Mouse (Mus musculus): ENCODE measurements around the gene Dusp15. TPM values are rescaled to one million over a fixed set of nuclear protein-coding genes. Genes with fewer than 3 reads are reported as not detected.

The Dusp15 gene
- total RNA-seq, 1 experiment: 0.31 TPM

DNA sequence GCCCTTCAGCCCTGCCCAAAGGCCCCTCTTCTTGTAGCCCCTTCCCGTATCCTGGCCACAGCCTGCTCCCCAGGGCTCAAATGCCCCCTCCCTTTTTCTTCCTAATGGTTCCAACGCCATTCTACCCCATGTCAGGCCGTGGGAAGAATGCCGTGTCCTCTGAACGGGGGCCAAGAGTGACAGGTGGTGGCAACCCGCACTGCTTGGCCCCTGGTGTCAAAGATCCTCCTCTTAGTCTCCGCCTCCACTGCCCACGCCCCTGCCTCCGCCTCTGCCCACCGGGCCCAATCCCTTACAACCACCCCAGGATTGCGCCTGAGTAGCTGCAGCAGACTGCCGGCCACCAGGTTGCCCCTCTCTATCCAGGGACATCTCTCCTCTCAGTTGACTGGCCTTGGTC, 40.5 kb downstream of the Dusp15 start, which contains the start of gene Mylk2:
Mylk2 (plus strand) TSS at position 322 of the 400 bp plus-strand sequence.
- Histone ChIP-seq H3K9ac (ENCODE audit: insufficient read depth, low read depth, low read length, poor library complexity, severe bottlenecking) (no peak within 1 kb of the TSS), H3K27ac (ENCODE audit: insufficient read depth, low read depth, low read length, poor library complexity, severe bottlenecking) (no peak within 1 kb of the TSS; the same call in 1 of the 2 replicates), H3K36me3 (ENCODE audit: control insufficient read depth, insufficient read depth, low read length, poor library complexity, severe bottlenecking) (no peaks in the 10 kb centered on the region), H3K4me1 (ENCODE audit: control insufficient read depth in 2 of 2, insufficient read depth in 2 of 2, low read length in 2 of 2, poor library complexity in 1 of 2) (peaks cover 0 to 12% of the 10 kb centered on the region in 2 experiments; a peak in 1 of 4 replicates), H3K9me3 (ENCODE audit: control insufficient read depth, insufficient read depth, low read depth, low read length) (no peaks in the 10 kb centered on the region), H3K4me3 (ENCODE audit: insufficient read depth in 1 of 2, low read depth in 1 of 2, low read length in 2 of 2, poor library complexity in 1 of 2, severe bottlenecking in 1 of 2) (no peak within 1 kb of the TSS)
- DNase-seq (ENCODE audit: low read depth, low spot score): no peak
- in situ Hi-C loops (cut with MboI; ENCODE audit: low sequenced_read_pairs in 2 of 2, unreplicated experiment in 2 of 2): loop anchor here (10.0 to 25.0 kb wide), 2 partner anchors 226 to 234 kb away; no protein-coding TSS in a partner anchor
- no peak for TF ChIP-seq CHD2 (IDR thresholded peaks at IDR 0.05; ENCODE audit: low read depth, low read length)
- TF ChIP-seq MAFK (IDR thresholded peaks at IDR 0.05; ENCODE audit: insufficient read depth, low read depth, low read length): no peak
- TF ChIP-seq ZNF384 (IDR thresholded peaks at IDR 0.05; ENCODE audit: low read depth, low read length): no peak
- TF ChIP-seq ZC3H11A (IDR thresholded peaks at IDR 0.05; ENCODE audit: borderline replicate concordance, low read depth, low read length): no peak

DNA sequence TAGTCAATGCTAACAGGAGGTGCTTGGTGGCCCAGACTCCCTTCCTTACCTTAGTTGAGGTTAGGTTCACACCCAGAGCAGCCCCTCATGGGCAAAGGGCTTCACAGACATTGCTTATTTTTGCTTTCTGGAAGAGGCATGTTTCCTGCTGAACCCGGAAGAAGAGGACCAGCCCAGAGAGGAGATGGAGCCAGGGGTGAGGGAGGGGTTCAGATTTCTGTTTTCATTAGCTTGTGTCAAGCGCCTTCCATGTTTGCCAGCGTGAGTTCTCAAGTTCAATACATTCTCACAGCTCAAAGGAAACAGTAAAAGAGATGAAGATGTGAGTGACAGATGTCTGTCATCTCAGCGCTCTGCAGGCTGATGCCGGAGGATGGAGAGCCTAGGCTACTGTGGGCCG, 41.6 kb downstream of the Dusp15 start:
- DNase-seq (ENCODE audit: low read depth, low spot score): no peak
- Histone ChIP-seq H3K9ac (ENCODE audit: insufficient read depth, low read depth, low read length, poor library complexity, severe bottlenecking) (no peak overlapping the region), H3K9me3 (ENCODE audit: control insufficient read depth, insufficient read depth, low read depth, low read length) (no peaks in the 10 kb centered on the region), H3K36me3 (ENCODE audit: control insufficient read depth, insufficient read depth, low read length, poor library complexity, severe bottlenecking) (no peaks in the 10 kb centered on the region), H3K4me1 (ENCODE audit: control insufficient read depth in 2 of 2, insufficient read depth in 2 of 2, low read length in 2 of 2, poor library complexity in 1 of 2) (peaks cover 0 to 16% of the 10 kb centered on the region in 2 experiments; a peak in 1 of 4 replicates), H3K4me3 (ENCODE audit: insufficient read depth in 1 of 2, low read depth in 1 of 2, low read length in 2 of 2, poor library complexity in 1 of 2, severe bottlenecking in 1 of 2) (no peak overlapping the region), H3K27ac (ENCODE audit: insufficient read depth, low read depth, low read length, poor library complexity, severe bottlenecking) (no peak overlapping the region)
- in situ Hi-C loops (cut with MboI; ENCODE audit: low sequenced_read_pairs in 2 of 2, unreplicated experiment in 2 of 2): loop anchor here (10.0 to 25.0 kb wide), 2 partner anchors 227 to 235 kb away; no protein-coding TSS in a partner anchor
- TF ChIP-seq ZNF384 (IDR thresholded peaks at IDR 0.05; ENCODE audit: low read depth, low read length) (no peak), CHD2 (IDR thresholded peaks at IDR 0.05; ENCODE audit: low read depth, low read length) (no peak), MAFK (IDR thresholded peaks at IDR 0.05; ENCODE audit: insufficient read depth, low read depth, low read length) (no peak), ZC3H11A (IDR thresholded peaks at IDR 0.05; ENCODE audit: borderline replicate concordance, low read depth, low read length) (no peak), HCFC1 (IDR thresholded peaks at IDR 0.05; ENCODE audit: borderline replicate concordance, insufficient read depth, low read length) (no peak)

DNA sequence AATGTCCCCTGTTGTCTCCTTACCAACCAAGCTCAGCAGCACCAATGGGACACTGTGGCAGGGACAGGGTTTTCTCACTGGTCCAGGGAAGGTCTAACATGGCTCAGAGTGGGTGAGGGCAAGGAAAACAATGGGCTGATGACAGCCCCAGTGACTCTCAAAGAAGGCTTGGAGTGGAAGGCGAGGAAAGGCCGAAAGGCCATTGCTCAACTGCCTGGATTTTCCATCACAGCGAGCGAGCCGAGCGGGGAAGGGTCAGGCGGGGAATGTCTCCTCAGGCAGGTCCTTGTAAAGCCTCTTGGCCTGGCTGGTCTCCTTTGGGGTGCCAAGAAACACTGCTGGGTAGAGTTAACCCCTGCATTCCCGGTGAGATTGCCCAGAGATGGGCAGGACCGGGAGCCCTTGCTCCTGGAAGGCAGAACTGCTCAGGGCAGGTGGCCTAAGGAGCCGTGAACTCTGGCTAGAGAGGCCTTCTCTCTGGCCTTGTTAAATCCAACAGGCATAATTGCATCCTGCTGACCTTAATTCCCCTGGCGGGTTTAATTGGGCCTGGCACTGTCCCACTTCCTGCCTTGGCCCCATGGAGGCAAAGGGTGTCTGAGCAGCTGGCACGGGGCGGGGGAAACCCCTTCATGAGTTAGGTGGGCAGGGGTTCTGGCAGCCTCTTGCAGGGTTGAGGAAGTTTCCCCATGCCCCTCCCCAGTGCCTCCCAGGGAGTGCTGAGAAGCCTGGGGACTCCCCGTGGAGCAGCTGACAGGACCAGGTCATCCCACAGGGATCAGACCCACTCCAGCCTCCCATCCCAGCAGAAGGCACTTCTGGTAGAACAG, 44.2 kb downstream of the Dusp15 start:
- H3K27ac ChIP-seq (ENCODE audit: insufficient read depth, low read depth, low read length, poor library complexity, severe bottlenecking): no peak overlapping the region
- peaks cover 0 to 11% of the 10 kb centered on the region in 2 experiments; a peak in 1 of 4 replicates for H3K4me1 ChIP-seq (ENCODE audit: control insufficient read depth in 2 of 2, insufficient read depth in 2 of 2, low read length in 2 of 2, poor library complexity in 1 of 2)
- in situ Hi-C loops (cut with MboI; ENCODE audit: low sequenced_read_pairs in 2 of 2, unreplicated experiment in 2 of 2): loop anchor here in 1 of 2 experiments (25.0 kb wide), 1 partner anchor 230 kb away; no protein-coding TSS in a partner anchor
- no peak for DNase-seq (ENCODE audit: low read depth, low spot score)
- no peaks in the 10 kb centered on the region for H3K9me3 ChIP-seq (ENCODE audit: control insufficient read depth, insufficient read depth, low read depth, low read length)
- no peak overlapping the region for H3K4me3 ChIP-seq (ENCODE audit: insufficient read depth in 1 of 2, low read depth in 1 of 2, low read length in 2 of 2, poor library complexity in 1 of 2, severe bottlenecking in 1 of 2)
- no peak for TF ChIP-seq ZNF384 (IDR thresholded peaks at IDR 0.05; ENCODE audit: low read depth, low read length)
- TF ChIP-seq CHD2 (IDR thresholded peaks at IDR 0.05; ENCODE audit: low read depth, low read length): no peak
- no peak overlapping the region for H3K9ac ChIP-seq (ENCODE audit: insufficient read depth, low read depth, low read length, poor library complexity, severe bottlenecking)
- H3K36me3 ChIP-seq (ENCODE audit: control insufficient read depth, insufficient read depth, low read length, poor library complexity, severe bottlenecking): no peaks in the 10 kb centered on the region

DNA sequence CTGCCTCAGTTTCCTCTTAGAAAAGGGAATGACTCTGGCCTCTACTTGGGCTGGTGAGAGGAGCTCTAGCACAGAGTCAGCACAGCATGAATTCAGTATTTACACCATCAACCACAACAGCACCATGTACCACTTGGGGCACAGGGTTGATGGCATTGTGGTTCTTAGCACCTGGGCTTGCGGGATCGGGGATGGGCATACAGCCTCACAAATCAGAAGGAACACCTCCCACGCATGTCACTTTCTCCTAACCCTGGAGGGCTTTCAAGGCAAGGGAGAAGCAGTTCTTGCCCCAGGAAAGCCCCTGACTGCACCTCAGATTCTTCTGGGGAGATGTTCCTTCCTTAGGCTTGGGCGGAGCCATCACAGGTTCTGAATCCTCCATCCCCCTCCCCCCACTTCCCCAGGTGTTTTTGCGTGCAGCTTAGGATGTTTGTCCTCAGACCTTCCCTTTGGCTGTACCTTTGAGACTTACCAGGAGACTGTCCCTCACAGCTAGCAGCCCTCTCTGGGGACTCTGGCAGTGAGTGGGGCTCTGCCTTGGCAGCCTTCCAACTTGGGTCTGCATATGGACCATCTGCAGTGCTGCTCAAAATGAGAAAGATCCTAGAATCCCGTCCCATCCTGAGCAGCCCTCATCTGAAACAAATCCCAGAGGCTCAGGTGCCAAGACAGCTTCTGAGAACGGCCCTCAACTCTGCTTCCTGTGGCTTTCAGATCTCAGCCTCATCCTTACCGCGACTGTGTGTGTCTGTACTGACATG, 45.0 kb downstream of the Dusp15 start:
- peaks cover 0 to 9% of the 10 kb centered on the region in 2 experiments; a peak in 1 of 4 replicates for H3K4me1 ChIP-seq (ENCODE audit: control insufficient read depth in 2 of 2, insufficient read depth in 2 of 2, low read length in 2 of 2, poor library complexity in 1 of 2)
- H3K27ac ChIP-seq (ENCODE audit: insufficient read depth, low read depth, low read length, poor library complexity, severe bottlenecking): no peak overlapping the region

More for the DNA sequence above, 45.0 kb downstream of the Dusp15 start:
- no peak overlapping the region for H3K9ac ChIP-seq (ENCODE audit: insufficient read depth, low read depth, low read length, poor library complexity, severe bottlenecking)
- no peak for DNase-seq (ENCODE audit: low read depth, low spot score)
- H3K36me3 ChIP-seq (ENCODE audit: control insufficient read depth, insufficient read depth, low read length, poor library complexity, severe bottlenecking): no peaks in the 10 kb centered on the region
- H3K4me3 ChIP-seq (ENCODE audit: insufficient read depth in 1 of 2, low read depth in 1 of 2, low read length in 2 of 2, poor library complexity in 1 of 2, severe bottlenecking in 1 of 2): no peak overlapping the region
- no peak for TF ChIP-seq CHD2 (IDR thresholded peaks at IDR 0.05; ENCODE audit: low read depth, low read length)
- no peak for TF ChIP-seq ZC3H11A (IDR thresholded peaks at IDR 0.05; ENCODE audit: borderline replicate concordance, low read depth, low read length)
- TF ChIP-seq HCFC1 (IDR thresholded peaks at IDR 0.05; ENCODE audit: borderline replicate concordance, insufficient read depth, low read length): no peak
- TF ChIP-seq ZNF384 (IDR thresholded peaks at IDR 0.05; ENCODE audit: low read depth, low read length): no peak
- TF ChIP-seq MAFK (IDR thresholded peaks at IDR 0.05; ENCODE audit: insufficient read depth, low read depth, low read length): no peak
- no peaks in the 10 kb centered on the region for H3K9me3 ChIP-seq (ENCODE audit: control insufficient read depth, insufficient read depth, low read depth, low read length)
- in situ Hi-C loops (cut with MboI; ENCODE audit: low sequenced_read_pairs in 2 of 2, unreplicated experiment in 2 of 2): loop anchor here in 1 of 2 experiments (25.0 kb wide), 1 partner anchor 231 kb away; no protein-coding TSS in a partner anchor
